Mouse (Mus musculus) erythroblast, embryonic 14.5 days (primary cell): ENCODE data around the gene Lcmt2. TPM values are rescaled to one million over a fixed set of nuclear protein-coding genes. Genes with fewer than 3 reads are reported as not detected.

Source experiments
- H3K27me3 ChIP-seq: 2 replicates; pipeline ENCODE4 v1.6.1; 2012; ENCODE audit warnings: inconsistent platforms; ENCODE audit not compliant: control insufficient read depth
- H3K36me3 ChIP-seq: 2 replicates; pipeline ENCODE4 v1.6.1; 2012; ENCODE audit warnings: mild to moderate bottlenecking, inconsistent platforms; ENCODE audit not compliant: control insufficient read depth
- H3K4me1 ChIP-seq: 2 replicates; pipeline ENCODE4 v1.6.1; 2012; ENCODE audit warnings: inconsistent platforms; ENCODE audit not compliant: control insufficient read depth
- H3K4me3 ChIP-seq: replicated peaks from 2 replicates; pipeline ENCODE3; 2012; ENCODE audit warnings: moderate library complexity, mild to moderate bottlenecking, inconsistent platforms
- H3K9me3 ChIP-seq: 2 replicates; pipeline ENCODE4 v1.6.1; 2012; ENCODE audit warnings: low read length, inconsistent platforms, mixed read lengths; ENCODE audit not compliant: control insufficient read depth
- GATA1 ChIP-seq: IDR thresholded peaks from 2 replicates; pipeline ENCODE4 v1.6.1; 2012; ENCODE audit warnings: low read length, inconsistent platforms, mixed read lengths
- TAL1 ChIP-seq: IDR thresholded peaks from 3 replicates; pipeline ENCODE4 v1.6.1; 2012; ENCODE audit warnings: low read length, inconsistent platforms, mixed read lengths
- polyA plus RNA-seq: library from polyadenylated mRNA; stranded (reverse); fragments of >175 nt; gene quantifications from 2 replicates; pipeline ENCODE4 v1.2.3, GENCODE M21; 2012

Lcmt2 gene
- polyA plus RNA-seq, 1 experiment, result 0.27 TPM

DNA sequence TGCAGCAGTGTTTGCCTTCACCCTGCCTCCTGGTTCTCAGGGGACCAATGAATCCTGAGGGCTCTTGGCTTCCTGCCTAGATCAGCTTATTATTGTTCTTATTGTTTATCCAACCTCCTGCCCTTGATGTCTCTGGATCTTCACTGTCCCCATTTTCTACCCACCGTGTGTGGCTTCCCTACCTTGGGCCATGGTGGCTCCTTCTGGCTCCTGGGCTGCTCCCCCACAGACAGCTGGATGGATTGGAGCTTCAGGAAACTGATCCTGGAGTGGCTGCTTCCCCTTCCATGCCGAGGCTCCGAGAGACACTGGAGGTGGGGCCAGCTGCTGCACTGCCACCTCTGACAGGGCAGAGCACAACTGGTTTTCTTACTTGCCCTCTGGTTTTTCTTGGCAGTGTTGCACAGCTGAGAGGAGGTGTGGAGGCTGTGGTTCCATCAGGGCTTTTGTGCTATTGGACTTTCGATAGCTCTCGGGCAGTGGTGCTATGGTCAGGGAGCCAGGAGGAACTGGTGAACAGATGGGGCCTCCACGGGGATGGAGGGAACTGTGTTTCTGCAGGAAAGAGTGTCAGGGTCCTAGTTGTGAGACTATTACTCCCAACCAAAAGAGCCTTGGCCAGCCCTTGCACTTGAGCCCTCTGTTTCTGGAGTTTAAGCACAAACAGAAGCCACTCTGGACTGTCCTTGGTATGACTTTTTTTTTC, 54.8 kb downstream of the Lcmt2 start, which contains the start of gene Tgm5:
Tgm5 (minus strand) TSS at position 362 of the 706 bp plus-strand sequence.
- Histone ChIP-seq H3K4me1 (no peaks in the 10 kb centered on the region), H3K4me3 (no peak within 1 kb of the TSS), H3K9me3 (peaks cover 4% of the 10 kb centered on the region; the same call in 1 of the 2 replicates), H3K27me3 (peaks cover 5% of the 10 kb centered on the region), H3K36me3 (no peaks in the 10 kb centered on the region)
- TF ChIP-seq GATA1, result no peak
- no peak for TF ChIP-seq TAL1

DNA sequence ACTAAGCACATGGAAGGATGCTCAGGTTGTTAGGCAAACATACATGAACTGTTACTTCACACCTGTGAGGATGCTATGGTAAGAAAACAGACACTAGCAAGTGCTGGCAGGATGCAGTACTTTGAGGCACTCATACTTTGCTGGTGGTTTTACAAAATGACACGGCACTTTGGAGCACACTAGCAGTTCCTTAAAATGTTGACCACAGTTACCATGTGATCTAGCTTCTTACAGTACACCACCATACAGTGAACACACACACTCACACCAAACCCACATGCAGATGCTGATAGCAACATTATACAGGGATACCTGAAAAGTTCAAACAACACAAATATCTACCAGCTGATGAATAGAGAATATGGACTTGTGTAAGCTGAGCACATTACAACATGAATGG, 57.8 kb downstream of the Lcmt2 start:
- no peak overlapping the region for H3K4me3 ChIP-seq
- TF ChIP-seq TAL1 (no peak), GATA1 (no peak)

More for the DNA sequence above, 57.8 kb downstream of the Lcmt2 start:
- no peaks in the 10 kb centered on the region for H3K36me3 ChIP-seq
- H3K9me3 ChIP-seq, result no peaks in the 10 kb centered on the region
- no peaks in the 10 kb centered on the region for H3K4me1 ChIP-seq
- H3K27me3 ChIP-seq, result peaks cover 5% of the 10 kb centered on the region

Other genes with a start within 250 kb of the Lcmt2 start
- 0.79 and 1.3 TPM in 2 replicates for gene Ubr1, start 169.9 kb downstream of the Lcmt2 start, polyA plus RNA-seq
- 0.10 TPM in 1 of 2 replicates, not detected in the other for gene Tmem62, start 163.6 kb downstream of the Lcmt2 start, polyA plus RNA-seq
- gene Ccndbp1, start 132.2 kb downstream of the Lcmt2 start, polyA plus RNA-seq, result 3.2 and 3.3 TPM in 2 replicates
- gene Epb42, start 103.6 kb downstream of the Lcmt2 start, polyA plus RNA-seq, result 11.1 and 14.1 TPM in 2 replicates
- gene Tgm5, start 54.8 kb downstream of the Lcmt2 start, polyA plus RNA-seq, result not detected in 2 replicates
- not detected in 2 replicates for gene Tgm7, start 30.9 kb downstream of the Lcmt2 start, polyA plus RNA-seq
- gene Adal, start 225 bp downstream of the Lcmt2 start, polyA plus RNA-seq, result 0.20 and 0.50 TPM in 2 replicates
- 1.1 and 1.3 TPM in 2 replicates for gene Tubgcp4, start 30.0 kb upstream of the Lcmt2 start, polyA plus RNA-seq
- gene Zscan29, start 30.5 kb upstream of the Lcmt2 start, polyA plus RNA-seq, result 0.47 and 0.48 TPM in 2 replicates
- gene Trp53bp1, start 130.8 kb upstream of the Lcmt2 start, polyA plus RNA-seq, result 2.9 and 3.1 TPM in 2 replicates
- 0.02 and 0.03 TPM in 2 replicates for gene Map1a, start 148.9 kb upstream of the Lcmt2 start, polyA plus RNA-seq
- gene Ppip5k1, start 214.7 kb upstream of the Lcmt2 start, polyA plus RNA-seq, result 0.27 and 0.67 TPM in 2 replicates
- gene Ckmt1, start 217.1 kb upstream of the Lcmt2 start, polyA plus RNA-seq, result not detected in 2 replicates
- gene Strc, start 246.5 kb upstream of the Lcmt2 start, polyA plus RNA-seq, result not detected in 2 replicates